Mouse (Mus musculus) kidney, adult 2 months (tissue): ENCODE results near the gene Pih1d2. TPM values are rescaled to one million over a fixed set of nuclear protein-coding genes. Genes with fewer than 3 reads are reported as not detected.

Experiments used
- DNase-seq: peaks from one replicate; pipeline ENCODE4 v3.0.0; 2021
- H3K27ac ChIP-seq: fragments of 200-500 bp; 2 replicates; pipeline ENCODE4 v1.5.1; 2012; ENCODE audit warnings: low read depth, low read length, control low read depth, inconsistent platforms; ENCODE audit not compliant: insufficient read depth
- H3K27me3 ChIP-seq: fragments of 200-500 bp; replicated peaks from 2 replicates; pipeline ENCODE4 v1.6.1; 2012; ENCODE audit warnings: mild to moderate bottlenecking, moderate library complexity, low read length, inconsistent platforms; ENCODE audit not compliant: control insufficient read depth, insufficient read depth
- H3K36me3 ChIP-seq: fragments of 200-500 bp; 2 replicates; pipeline ENCODE4 v1.6.1; 2012; ENCODE audit warnings: mild to moderate bottlenecking, moderate library complexity, low read length, inconsistent platforms; ENCODE audit not compliant: control insufficient read depth, insufficient read depth
- H3K4me1 ChIP-seq: fragments of 200-500 bp; 2 replicates; pipeline ENCODE4 v1.6.1; 2011; ENCODE audit warnings: low read length; ENCODE audit not compliant: control insufficient read depth, insufficient read depth
- H3K4me3 ChIP-seq: fragments of 200-500 bp; 2 replicates; pipeline ENCODE4 v1.5.1; 2011; ENCODE audit warnings: mild to moderate bottlenecking, low read depth, low read length, control low read depth; ENCODE audit not compliant: insufficient read depth
- CTCF ChIP-seq: fragments of 200-500 bp; conservative IDR thresholded peaks from 2 replicates; pipeline ENCODE4 v1.5.1; 2011; ENCODE audit warnings: low read depth, mild to moderate bottlenecking, control low read depth, low read length, moderate library complexity, mixed read lengths; ENCODE audit not compliant: insufficient read depth, insufficient read length
- POLR2A ChIP-seq: fragments of 200-500 bp; IDR thresholded peaks from one replicate; pipeline ENCODE4 v1.6.1; 2011; ENCODE audit warnings: low read depth, low read length, control low read depth
- WGBS: fragments of 180-500 bp; shearing (Covaris S2); methylation state at CpG from one replicate; pipeline ENCODE4 v1.1.7; 2018; 5-methylcytosine and 5-hydroxymethylcytosine counted together
- polyA plus RNA-seq: library from polyadenylated mRNA; depleted of rRNA; stranded (reverse); fragments of >200 nt; gene quantifications from 2 replicates; pipeline ENCODE4 v1.2.3, GENCODE M21; 2012; rRNA removed

Gene Pih1d2
- polyA plus RNA-seq, 1 experiment = 2.1 TPM

DNA sequence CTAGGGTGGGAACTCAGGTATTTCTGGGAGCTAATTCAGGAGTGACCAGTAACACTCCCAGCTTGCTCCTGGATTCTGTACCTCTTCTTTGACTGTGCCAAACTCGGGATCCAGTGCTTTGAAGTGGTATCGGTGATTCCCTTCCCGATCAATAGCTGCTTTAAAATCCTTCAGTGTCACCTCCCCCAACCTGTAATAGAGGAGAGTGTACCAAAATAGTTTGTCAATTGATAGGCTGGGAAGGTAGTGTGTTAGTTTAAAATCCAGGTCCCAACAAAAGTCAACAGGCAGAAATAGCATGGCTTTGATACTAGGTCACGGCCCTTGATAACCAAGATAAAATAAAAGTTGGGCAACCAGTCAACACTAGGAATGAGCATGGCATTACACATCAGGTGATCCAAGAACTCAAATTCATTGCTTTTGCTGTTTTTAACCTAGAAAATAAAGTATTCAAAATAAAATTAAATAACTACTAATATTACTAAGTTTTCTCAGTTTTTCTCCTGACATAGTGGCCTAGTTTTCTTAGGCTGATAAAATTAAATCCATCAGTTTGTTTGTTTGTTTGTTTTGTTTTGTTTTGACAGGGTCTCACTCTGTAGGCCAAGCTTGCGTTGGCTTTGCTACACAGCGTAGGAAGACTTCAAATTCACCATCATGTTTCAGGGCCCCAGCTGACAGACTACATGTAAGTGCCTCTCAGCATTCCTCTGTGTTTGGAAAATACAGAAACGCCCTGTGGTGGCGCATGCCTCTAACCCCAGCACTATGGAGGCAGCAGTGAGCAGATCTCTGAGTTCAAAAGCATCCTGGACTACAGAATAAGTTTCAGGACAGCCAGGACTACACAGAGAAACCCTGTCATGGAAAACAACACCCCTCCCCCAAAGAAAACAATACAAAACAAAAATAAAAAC is 50.7 kb downstream of the Pih1d2 start:
- Histone ChIP-seq H3K36me3 (no peaks in the 10 kb centered on the region; the same call in 1 of the 2 replicates), H3K4me1 (no peaks in the 10 kb centered on the region), H3K4me3 (no peak overlapping the region), H3K27me3 (no peaks in the 10 kb centered on the region), H3K27ac (no peak overlapping the region)
- WGBS = 82% methylated on average over 8 of the region's 8 CpGs
- TF ChIP-seq CTCF = no peak
- no peak for TF ChIP-seq POLR2A
- DNase-seq = no peak

DNA sequence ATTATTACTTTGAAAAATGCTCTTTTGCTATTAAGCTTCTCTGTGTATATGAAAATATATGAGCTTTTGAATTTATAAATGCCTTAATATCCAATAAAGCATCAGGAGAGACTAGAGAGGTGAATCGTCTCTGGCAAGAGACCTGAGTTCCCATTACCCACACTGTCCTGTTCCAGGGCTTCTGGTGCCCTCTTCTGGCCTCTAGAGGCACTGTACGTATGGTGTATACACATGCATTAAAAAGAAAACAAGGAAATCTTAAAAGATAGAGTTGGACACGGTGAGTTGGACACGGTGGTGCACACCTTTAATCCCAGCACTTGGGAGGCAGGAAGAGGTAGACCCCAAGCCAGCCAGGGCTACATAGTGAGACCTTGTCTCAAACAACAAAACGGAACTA is 53.6 kb downstream of the Pih1d2 start:
- peak; percentile 80 for DNase-seq

More for the DNA sequence above, 53.6 kb downstream of the Pih1d2 start:
- TF ChIP-seq CTCF = peak; percentile 86
- no peak for TF ChIP-seq POLR2A
- H3K4me3 ChIP-seq = no peak overlapping the region
- no peak overlapping the region for H3K27ac ChIP-seq
- H3K27me3 ChIP-seq = no peaks in the 10 kb centered on the region
- H3K4me1 ChIP-seq = no peaks in the 10 kb centered on the region
- no peaks in the 10 kb centered on the region for H3K36me3 ChIP-seq
- WGBS = 24% methylated on average over 5 of the region's 5 CpGs

Other genes starting within 250 kb of the Pih1d2 start
- 82.6 and 86.0 TPM in 2 replicates for gene Plet1, start 122.8 kb upstream of the Pih1d2 start, polyA plus RNA-seq
- gene Pts, start 88.6 kb upstream of the Pih1d2 start, polyA plus RNA-seq = 50.2 and 58.6 TPM in 2 replicates
- gene Il18, start 62.5 kb upstream of the Pih1d2 start, polyA plus RNA-seq = 1.4 and 2.2 TPM in 2 replicates
- 4.6 and 5.3 TPM in 2 replicates for gene Bco2, start 62.1 kb upstream of the Pih1d2 start, polyA plus RNA-seq
- not detected in 2 replicates for gene Tex12, start 56.0 kb upstream of the Pih1d2 start, polyA plus RNA-seq
- gene Sdhd, start 13.5 kb upstream of the Pih1d2 start, polyA plus RNA-seq = 541 and 551 TPM in 2 replicates
- gene Timm8b, start 13.4 kb upstream of the Pih1d2 start, polyA plus RNA-seq = 292 and 335 TPM in 2 replicates
- gene Nkapd1, start 143 bp downstream of the Pih1d2 start, polyA plus RNA-seq = 4.1 and 5.1 TPM in 2 replicates
- 60.8 and 70.8 TPM in 2 replicates for gene Dlat, start 42.5 kb downstream of the Pih1d2 start, polyA plus RNA-seq
- 4.6 and 5.3 TPM in 2 replicates for gene Dixdc1, start 122.2 kb downstream of the Pih1d2 start, polyA plus RNA-seq
- 39.0 and 41.1 TPM in 2 replicates for gene 2310030G06Rik, start 129.2 kb downstream of the Pih1d2 start, polyA plus RNA-seq
- 548 and 676 TPM in 2 replicates for gene Cryab, start 134.0 kb downstream of the Pih1d2 start, polyA plus RNA-seq
- gene Hspb2, start 135.0 kb downstream of the Pih1d2 start, polyA plus RNA-seq = 20.0 and 21.1 TPM in 2 replicates
- 3.6 and 4.3 TPM in 2 replicates for gene Fdxacb1, start 150.9 kb downstream of the Pih1d2 start, polyA plus RNA-seq
- 20.3 and 21.3 TPM in 2 replicates for gene Alg9, start 157.7 kb downstream of the Pih1d2 start, polyA plus RNA-seq
- 97.4 and 111 TPM in 2 replicates for gene 1110032A03Rik, start 158.2 kb downstream of the Pih1d2 start, polyA plus RNA-seq
- gene Ppp2r1b, start 228.0 kb downstream of the Pih1d2 start, polyA plus RNA-seq = 10.2 and 13.0 TPM in 2 replicates